29 mouse cellular contexts compared by ENCODE assay signal in genomic region chr10:63402731-63403504, GRCm38 (mm10). TPM values are rescaled to one million over a fixed set of nuclear protein-coding genes. Genes with fewer than 3 reads are reported as not detected.
DNase-seq lines count a peak whose midpoint lies in the region; ATAC-seq and TF ChIP-seq lines count a peak whose summit lies in the region.
"Had no signal": no experiment of that assay in that cellular context is flagged by ENCODE, and none has a peak within 500 bp of the region (broad histone marks: within the 10 kb centered on the region; RNA-seq: fewer than 3 reads in every experiment).

No protein-coding gene starts in this region.

- 68% methylated on average over 5 of the region's 5 CpGs for WGBS in kidney, embryonic 16.5 days
- WGBS in liver, postnatal 0 days (ENCODE audit: insufficient replicate concordance) = 55% methylated on average over 5 of the region's 5 CpGs
- WGBS in hindbrain, embryonic 16.5 days = 80% methylated on average over 5 of the region's 5 CpGs

- H3K4me1 ChIP-seq in kidney, embryonic 16.5 days (ENCODE audit: insufficient read depth, low read length) = no peaks in the 10 kb centered on the region
- no peaks in the 10 kb centered on the region for H3K4me1 ChIP-seq in liver, postnatal 0 days (ENCODE audit: insufficient read depth)
- no peaks in the 10 kb centered on the region for H3K4me1 ChIP-seq in hindbrain, embryonic 16.5 days (ENCODE audit: control insufficient read depth, insufficient read depth, low read depth, low read length)
- H3K4me1 ChIP-seq: intestine, embryonic 15.5 days; limb, embryonic 13.5 days; lung, embryonic 15.5 days had no signal

- no peak for TF ChIP-seq CTCF in liver, postnatal 0 days (IDR thresholded peaks at IDR 0.05; ENCODE audit: low read depth)

- no peak overlapping the region for H3K4me3 ChIP-seq in kidney, embryonic 16.5 days (ENCODE audit: low read length)
- no peak overlapping the region for H3K4me3 ChIP-seq in liver, postnatal 0 days (ENCODE audit: low read depth, low read length)
- no peak overlapping the region for H3K4me3 ChIP-seq in hindbrain, embryonic 16.5 days (ENCODE audit: low read length)
- H3K4me3 ChIP-seq: intestine, embryonic 15.5 days; limb, embryonic 13.5 days; lung, embryonic 15.5 days had no signal

- H3K9ac ChIP-seq in kidney, embryonic 16.5 days (replicated peaks; ENCODE audit: low read length) = no peak overlapping the region
- H3K9ac ChIP-seq in liver, postnatal 0 days (replicated peaks) = no peak overlapping the region
- no peak overlapping the region for H3K9ac ChIP-seq in hindbrain, embryonic 16.5 days (ENCODE audit: low read depth, low read length)
- H3K9ac ChIP-seq: hindbrain, embryonic 14.5 days; intestine, embryonic 15.5 days; limb, embryonic 13.5 days; lung, embryonic 15.5 days had no signal

- no peak for TF ChIP-seq EP300 in liver, postnatal 0 days (IDR thresholded peaks at IDR 0.05; ENCODE audit: low read depth)

- ATAC-seq in kidney, embryonic 16.5 days (ENCODE audit: low FRiP score, low TSS enrichment) = no peak
- ATAC-seq in liver, postnatal 0 days = peak; percentile 76
- ATAC-seq in hindbrain, embryonic 16.5 days = no peak
- ATAC-seq: intestine, embryonic 15.5 days; midbrain, embryonic 16.5 days had no signal

- no peaks in the 10 kb centered on the region for H3K27me3 ChIP-seq in kidney, embryonic 16.5 days (ENCODE audit: insufficient read depth, low read length)
- H3K27me3 ChIP-seq in liver, postnatal 0 days (ENCODE audit: insufficient read depth, low read length) = no peaks in the 10 kb centered on the region
- no peaks in the 10 kb centered on the region for H3K27me3 ChIP-seq in hindbrain, embryonic 16.5 days (replicated peaks; ENCODE audit: control insufficient read depth, insufficient read depth, low read length)
- H3K27me3 ChIP-seq: intestine, embryonic 15.5 days; limb, embryonic 13.5 days; lung, embryonic 15.5 days had no signal

- 0 out of 2 replicates have a peak, but pooled peaks cover 3% of the 10 kb centered on the region for H3K36me3 ChIP-seq in kidney, embryonic 16.5 days (ENCODE audit: insufficient read depth, low read length)
- H3K36me3 ChIP-seq in liver, postnatal 0 days (replicated peaks; ENCODE audit: insufficient read depth, low read length) = peaks cover 8% of the 10 kb centered on the region; the same call in 1 of the 2 replicates
- no peaks in the 10 kb centered on the region for H3K36me3 ChIP-seq in hindbrain, embryonic 16.5 days (ENCODE audit: control insufficient read depth, insufficient read depth, low read length)
- H3K36me3 ChIP-seq: intestine, embryonic 15.5 days; limb, embryonic 13.5 days; lung, embryonic 15.5 days had no signal

- no peak overlapping the region for H3K4me2 ChIP-seq in kidney, embryonic 16.5 days (replicated peaks; ENCODE audit: low read depth, low read length)
- H3K4me2 ChIP-seq in liver, postnatal 0 days (ENCODE audit: low read depth, low read length) = no peak overlapping the region
- H3K4me2 ChIP-seq in hindbrain, embryonic 16.5 days (ENCODE audit: low read length) = no peak overlapping the region
- H3K4me2 ChIP-seq: hindbrain, embryonic 14.5 days; intestine, embryonic 15.5 days; limb, embryonic 13.5 days; lung, embryonic 15.5 days had no signal

- DNase-seq in kidney, adult 8-10 months = peak; percentile 50 to 74
- peak; percentile 55 to 69 for DNase-seq in cerebellum, adult 18-20 months
- DNase-seq in cerebellum, postnatal 25 days = peak; percentile 27 to 47
- DNase-seq in liver, postnatal 0 days = no peak
- no peak for DNase-seq in adrenal gland, postnatal 25 days
- DNase-seq: heart, adult 18-20 months; heart, postnatal 36 days; lung, postnatal 4 days; right cerebral cortex, postnatal 14 days; spleen, adult 18-20 months; thymus, postnatal 36 days had no signal

- no peaks in the 10 kb centered on the region for H3K9me3 ChIP-seq in kidney, embryonic 16.5 days (ENCODE audit: low read length)
- no peaks in the 10 kb centered on the region for H3K9me3 ChIP-seq in liver, postnatal 0 days (ENCODE audit: low read length)
- H3K9me3 ChIP-seq in hindbrain, embryonic 16.5 days (ENCODE audit: control insufficient read depth, low read length) = no peaks in the 10 kb centered on the region
- H3K9me3 ChIP-seq: intestine, embryonic 15.5 days; limb, embryonic 13.5 days; lung, embryonic 15.5 days had no signal

- no peak overlapping the region for H3K27ac ChIP-seq in kidney, embryonic 16.5 days (ENCODE audit: low read length)
- H3K27ac ChIP-seq in liver, postnatal 0 days (ENCODE audit: low read depth) = peak overlapping the region; percentile 7; the same call in 1 of the 2 replicates
- H3K27ac ChIP-seq in hindbrain, embryonic 16.5 days (ENCODE audit: low read depth, low read length) = no peak overlapping the region
- H3K27ac ChIP-seq: hindbrain, embryonic 14.5 days; intestine, embryonic 15.5 days; limb, embryonic 13.5 days; lung, embryonic 15.5 days had no signal

RNA-seq across cellular contexts. Expression of gene Gm7075, which starts 18.7 kb away (rescaled TPM):
- polyA plus RNA-seq in kidney, embryonic 16.5 days (2015; fragmentation: Nextera tagmentation; extraction: Ambion mirVana) = not detected in 2 replicates
- polyA plus RNA-seq in liver, postnatal 0 days (2015; fragmentation: Nextera tagmentation; extraction: Ambion mirVana) = not detected in 2 replicates
- total RNA-seq in adrenal gland, postnatal 25 days (2021) = not detected in 2 replicates
- polyA plus RNA-seq in hindbrain, embryonic 16.5 days (2015; fragmentation: Nextera tagmentation; extraction: Ambion mirVana) = not detected in 2 replicates
- total RNA-seq: adrenal gland, adult 18-20 months; gastrocnemius, adult 8-10 months; heart, adult 18-20 months; heart, postnatal 36 days; layer of hippocampus, adult 18-20 months; layer of hippocampus, postnatal 25 days; left cerebral cortex, postnatal 10 days; neutrophil, adult 5-6 weeks had no signal
- polyA plus RNA-seq: C2C12; forebrain, embryonic 11.5 days; frontal cortex, adult 2 months; heart, embryonic 14.5 days; hindbrain, embryonic 14.5 days; intestine, embryonic 15.5 days; limb, embryonic 13.5 days; midbrain, embryonic 16.5 days; stomach, embryonic 14.5 days had no signal

RNA-seq across cellular contexts. Expression of gene Dnajc12, which starts 20.7 kb away (rescaled TPM):
- polyA plus RNA-seq in kidney, embryonic 16.5 days (2015; fragmentation: Nextera tagmentation; extraction: Ambion mirVana) = 10.3 and 16.3 TPM in 2 replicates
- polyA plus RNA-seq in liver, postnatal 0 days (2015; fragmentation: Nextera tagmentation; extraction: Ambion mirVana) = 14.8 and 15.4 TPM in 2 replicates
- 9.0 and 15.1 TPM in 2 replicates for total RNA-seq in adrenal gland, postnatal 25 days (2021)
- polyA plus RNA-seq in hindbrain, embryonic 16.5 days (2015; fragmentation: Nextera tagmentation; extraction: Ambion mirVana) = 18.1 and 22.8 TPM in 2 replicates

RNA-seq across cellular contexts. Expression of gene Sirt1, which starts 21.4 kb away (rescaled TPM):
- 4.1 and 5.4 TPM in 2 replicates for polyA plus RNA-seq in kidney, embryonic 16.5 days (2015; fragmentation: Nextera tagmentation; extraction: Ambion mirVana)
- 2.8 and 3.1 TPM in 2 replicates for polyA plus RNA-seq in liver, postnatal 0 days (2015; fragmentation: Nextera tagmentation; extraction: Ambion mirVana)
- 16.2 and 17.7 TPM in 2 replicates for total RNA-seq in adrenal gland, postnatal 25 days (2021)
- polyA plus RNA-seq in hindbrain, embryonic 16.5 days (2015; fragmentation: Nextera tagmentation; extraction: Ambion mirVana) = 2.3 and 3.4 TPM in 2 replicates

RNA-seq across cellular contexts. Expression of gene Ctnna3, which starts 27.0 kb away (rescaled TPM):
- polyA plus RNA-seq in kidney, embryonic 16.5 days (2015; fragmentation: Nextera tagmentation; extraction: Ambion mirVana) = 0.49 and 0.55 TPM in 2 replicates
- polyA plus RNA-seq in liver, postnatal 0 days (2015; fragmentation: Nextera tagmentation; extraction: Ambion mirVana) = 0.05 TPM in 1 of 2 replicates, not detected in the other
- 0.71 and 1.2 TPM in 2 replicates for total RNA-seq in adrenal gland, postnatal 25 days (2021)
- 1.8 and 2.3 TPM in 2 replicates for polyA plus RNA-seq in hindbrain, embryonic 16.5 days (2015; fragmentation: Nextera tagmentation; extraction: Ambion mirVana)
- total RNA-seq: neutrophil, adult 5-6 weeks had no signal
- polyA plus RNA-seq: forebrain, embryonic 11.5 days had no signal

Comparison
In these comparisons a context has a peak if more than half of its experiments do, and no peak if none do; other contexts are left out.
1. DNase-seq: peak in kidney, adult 8-10 months (2 of 2), cerebellum, adult 18-20 months (2 of 2) and cerebellum, postnatal 25 days (2 of 2); none in liver, postnatal 0 days (single experiment) and adrenal gland, postnatal 25 days (single experiment).